Mouse (Mus musculus) midbrain, embryonic 15.5 days (tissue): ENCODE results near the gene Kcnj6. TPM values are rescaled to one million over a fixed set of nuclear protein-coding genes. Genes with fewer than 3 reads are reported as not detected.

Source experiments
- ATAC-seq: fragments of 200-750 bp; cut with Nextera tagmentation; replicated peaks from 2 replicates; pipeline ENCODE4 v1.8.0; 2017; ENCODE audit warnings: moderate TSS enrichment
- H3K27ac ChIP-seq: fragments of 300-500 bp; sonication (generic); 2 replicates; pipeline ENCODE4 v1.5.1; 2015; ENCODE audit warnings: mild to moderate bottlenecking, inconsistent platforms
- H3K27me3 ChIP-seq: fragments of 300-500 bp; sonication (generic); replicated peaks from 2 replicates; pipeline ENCODE4 v1.6.1; 2015; ENCODE audit warnings: inconsistent platforms
- H3K36me3 ChIP-seq: fragments of 300-500 bp; sonication (generic); replicated peaks from 2 replicates; pipeline ENCODE4 v1.6.1; 2015; ENCODE audit warnings: inconsistent platforms
- H3K4me1 ChIP-seq: fragments of 300-500 bp; sonication (generic); 2 replicates; pipeline ENCODE4 v1.6.1; 2015; ENCODE audit warnings: inconsistent platforms
- H3K4me2 ChIP-seq: fragments of 300-500 bp; sonication (generic); 2 replicates; pipeline ENCODE4 v1.6.1; 2015; ENCODE audit warnings: inconsistent platforms, mild to moderate bottlenecking, moderate library complexity
- H3K4me3 ChIP-seq: fragments of 300-500 bp; sonication (generic); 2 replicates; pipeline ENCODE4 v1.5.1; 2015; ENCODE audit warnings: mild to moderate bottlenecking, inconsistent platforms
- H3K9ac ChIP-seq: fragments of 300-500 bp; sonication (generic); 2 replicates; pipeline ENCODE4 v1.6.1; 2015; ENCODE audit warnings: mild to moderate bottlenecking, inconsistent platforms
- H3K9me3 ChIP-seq: fragments of 300-500 bp; sonication (generic); 2 replicates; pipeline ENCODE4 v1.6.1; 2016; ENCODE audit warnings: inconsistent platforms
- WGBS: fragments of 180-500 bp; shearing (Covaris S2); methylation state at CpG from one replicate; pipeline ENCODE4 v1.1.7; 2015; ENCODE audit warnings: mixed read lengths; 5-methylcytosine and 5-hydroxymethylcytosine counted together
- polyA plus RNA-seq: library from polyadenylated mRNA; unstranded; fragments of >200 nt; fragmentation: Nextera tagmentation; extraction: Ambion mirVana; gene quantifications from 2 replicates; pipeline ENCODE4 v1.2.1, GENCODE M21; 2015

Kcnj6 gene
- polyA plus RNA-seq, 1 experiment from 2014 or later = 6.8 TPM

DNA sequence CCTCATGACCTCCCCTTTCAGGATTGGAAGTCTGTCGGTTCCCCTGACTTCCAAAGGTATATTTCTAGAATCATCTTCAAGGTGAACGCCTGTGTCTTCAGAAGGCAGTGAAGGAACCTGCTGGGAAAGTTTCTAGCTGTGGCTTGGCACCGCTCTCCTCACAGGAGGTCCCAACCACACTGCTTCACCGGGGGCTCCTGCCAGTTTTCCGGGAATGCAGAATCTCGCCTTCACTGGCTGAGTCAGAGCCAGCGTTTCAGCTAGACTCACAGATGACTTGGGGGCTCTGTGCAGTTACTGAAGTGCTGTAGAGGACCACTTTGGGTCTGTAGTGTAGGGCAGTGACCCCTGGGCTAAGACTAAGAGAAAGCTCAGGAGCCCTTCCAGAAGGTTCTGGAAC, 208.8 kb downstream of the Kcnj6 start:
- H3K9me3 ChIP-seq = no peaks in the 10 kb centered on the region
- ATAC-seq = no peak
- no peak overlapping the region for H3K9ac ChIP-seq
- no peaks in the 10 kb centered on the region for H3K27me3 ChIP-seq
- no peak overlapping the region for H3K4me2 ChIP-seq
- H3K4me1 ChIP-seq = no peaks in the 10 kb centered on the region
- 85% methylated on average over 7 of the region's 7 CpGs for WGBS
- H3K4me3 ChIP-seq = no peak overlapping the region
- H3K36me3 ChIP-seq = no peaks in the 10 kb centered on the region
- H3K27ac ChIP-seq = no peak overlapping the region

DNA sequence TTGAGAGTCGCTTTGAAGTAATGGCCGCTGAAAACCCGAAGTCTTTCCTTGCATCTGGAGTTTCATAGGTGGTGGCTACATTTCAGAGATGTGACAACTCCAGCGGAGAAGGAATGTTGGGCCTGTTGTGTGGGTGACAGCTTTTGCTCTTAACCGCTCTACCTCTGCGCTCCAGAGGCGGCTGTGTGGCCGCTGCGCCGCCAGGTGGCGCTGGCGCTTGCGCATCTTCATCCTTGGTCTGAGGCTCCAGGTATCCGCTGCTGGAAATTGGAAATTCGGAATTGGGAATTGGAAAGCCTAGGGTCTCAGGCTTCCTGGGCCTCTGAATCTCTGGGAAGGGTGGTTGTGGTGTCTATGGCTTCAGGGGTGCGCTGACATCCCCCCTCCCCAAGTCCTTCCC, 209.3 kb downstream of the Kcnj6 start:
- no peaks in the 10 kb centered on the region for H3K9me3 ChIP-seq
- no peaks in the 10 kb centered on the region for H3K4me1 ChIP-seq
- H3K4me3 ChIP-seq = no peak overlapping the region
- no peak overlapping the region for H3K9ac ChIP-seq
- no peak overlapping the region for H3K4me2 ChIP-seq
- WGBS = 4% methylated on average over 16 of the region's 16 CpGs
- H3K27ac ChIP-seq = no peak overlapping the region
- H3K36me3 ChIP-seq = no peaks in the 10 kb centered on the region
- no peaks in the 10 kb centered on the region for H3K27me3 ChIP-seq
- ATAC-seq = peak; percentile 70; the same call in 1 of the 2 replicates

DNA sequence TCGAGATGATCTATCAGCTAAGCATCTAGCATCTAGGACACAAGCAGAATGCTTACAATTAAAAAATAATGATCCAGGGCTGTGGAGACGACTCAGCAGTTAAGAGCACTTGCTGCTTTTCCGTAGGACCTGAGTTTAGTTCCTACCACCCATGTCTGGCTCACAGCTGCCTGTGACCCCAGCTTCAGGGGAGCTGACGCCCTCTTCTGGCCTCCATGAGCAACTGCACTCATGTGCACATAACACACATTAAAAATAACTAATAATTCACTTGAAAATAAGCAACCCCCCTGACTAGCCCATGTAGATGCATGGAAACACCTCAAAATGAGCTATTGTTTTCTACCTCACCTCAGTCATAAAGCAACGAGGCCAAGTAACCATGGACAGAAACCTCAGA, 211.6 kb downstream of the Kcnj6 start:
- ATAC-seq = no peak
- H3K27me3 ChIP-seq = no peaks in the 10 kb centered on the region
- peaks cover 3% of the 10 kb centered on the region; the same call in 1 of the 2 replicates for H3K4me1 ChIP-seq
- H3K4me2 ChIP-seq = no peak overlapping the region
- H3K4me3 ChIP-seq = no peak overlapping the region
- no peaks in the 10 kb centered on the region for H3K9me3 ChIP-seq
- WGBS = 81% methylated on average over 5 of the region's 5 CpGs
- no peaks in the 10 kb centered on the region for H3K36me3 ChIP-seq
- H3K27ac ChIP-seq = no peak overlapping the region
- no peak overlapping the region for H3K9ac ChIP-seq

DNA sequence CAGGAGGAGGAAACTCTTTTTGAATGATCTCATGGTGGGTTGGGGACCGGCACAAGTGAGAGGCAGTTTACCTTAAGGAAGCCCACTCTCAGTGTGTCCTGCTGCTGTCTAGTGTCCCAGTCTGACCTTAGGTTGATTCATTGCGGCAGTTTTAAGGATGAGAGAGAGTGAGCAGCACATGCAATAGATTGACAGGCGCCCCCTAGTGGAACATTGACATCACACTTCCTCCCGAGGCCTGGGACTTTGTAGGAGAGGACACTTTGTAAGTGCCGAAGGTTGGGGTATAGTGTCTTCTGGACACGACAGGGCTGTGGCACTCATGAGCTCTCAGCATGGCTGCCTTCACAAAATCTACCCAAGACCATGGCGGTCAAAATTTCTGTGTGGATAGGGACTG, 213.8 kb downstream of the Kcnj6 start:
- Histone ChIP-seq H3K4me2 (no peak overlapping the region), H3K9me3 (no peaks in the 10 kb centered on the region), H3K27ac (no peak overlapping the region), H3K4me1 (peaks cover 3% of the 10 kb centered on the region; the same call in 1 of the 2 replicates), H3K4me3 (no peak overlapping the region), H3K36me3 (no peaks in the 10 kb centered on the region), H3K9ac (no peak overlapping the region), H3K27me3 (no peaks in the 10 kb centered on the region)
- no peak for ATAC-seq
- WGBS = 59% methylated on average over 7 of the region's 7 CpGs

DNA sequence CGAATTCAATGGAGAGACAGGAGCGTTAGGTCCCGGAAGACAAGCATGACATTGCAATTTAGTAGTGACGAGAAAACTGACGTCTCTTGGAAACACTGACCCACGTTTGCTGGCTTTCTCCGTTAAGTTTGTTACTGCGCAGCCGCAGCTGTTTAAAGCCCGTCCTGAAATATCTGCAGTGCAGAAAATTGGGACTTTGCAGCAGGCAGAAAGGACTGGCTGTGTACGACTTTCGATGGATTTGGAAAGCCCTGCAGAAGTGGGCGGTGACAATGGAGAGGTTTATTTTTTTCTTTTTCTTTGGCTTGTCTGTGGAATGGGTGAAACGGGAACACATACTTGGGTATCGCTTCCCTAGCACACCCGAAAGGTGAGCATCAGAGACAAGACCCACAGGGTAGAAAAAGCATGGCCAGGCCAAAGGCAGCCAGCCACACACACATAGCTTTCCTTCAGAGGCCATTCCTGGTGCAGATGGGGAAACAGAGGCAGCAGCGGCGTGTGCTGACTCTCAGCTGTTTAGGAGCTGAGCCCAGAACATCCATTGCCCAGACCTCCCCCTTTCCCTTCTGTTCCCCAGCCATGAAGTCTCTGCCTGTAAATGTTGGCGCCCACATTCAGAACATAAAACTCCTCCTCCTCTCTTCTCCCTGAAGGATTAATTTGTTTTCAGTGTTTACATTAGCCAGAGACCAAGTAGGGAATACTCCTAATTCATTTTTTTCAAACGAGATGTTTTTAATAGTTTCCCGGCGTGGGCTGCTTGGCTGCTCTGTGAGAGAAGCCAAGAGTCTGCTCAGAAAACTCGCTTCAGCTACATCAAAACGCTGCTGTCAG, 215.2 kb downstream of the Kcnj6 start:
- no peak for ATAC-seq
- WGBS = 58% methylated on average over 24 of the region's 24 CpGs
- no peaks in the 10 kb centered on the region for H3K36me3 ChIP-seq
- no peaks in the 10 kb centered on the region for H3K9me3 ChIP-seq
- H3K4me2 ChIP-seq = peak overlapping the region; percentile 32
- peaks cover 3% of the 10 kb centered on the region; the same call in 1 of the 2 replicates for H3K4me1 ChIP-seq
- no peak overlapping the region for H3K4me3 ChIP-seq
- H3K9ac ChIP-seq = no peak overlapping the region
- H3K27me3 ChIP-seq = no peaks in the 10 kb centered on the region
- no peak overlapping the region for H3K27ac ChIP-seq

DNA sequence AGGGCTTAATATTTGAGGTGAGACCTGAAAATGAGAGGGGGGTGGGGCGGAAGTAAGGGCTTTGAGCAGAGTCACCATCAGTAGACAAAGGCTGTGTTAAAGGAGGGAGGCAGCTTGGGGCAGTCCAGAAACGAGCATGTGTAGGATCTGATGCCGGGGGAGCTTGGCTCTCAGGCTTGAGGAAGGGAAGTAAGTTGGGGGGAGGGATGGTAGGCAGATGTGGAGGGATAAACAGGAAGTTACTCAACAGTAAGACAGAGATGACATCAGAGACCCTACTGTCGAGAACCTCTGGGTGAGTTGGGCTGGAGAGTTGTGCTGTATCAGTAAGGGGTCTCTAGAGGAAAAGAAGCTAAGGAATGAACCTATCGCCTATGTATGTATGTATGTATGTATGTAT, 223.6 kb downstream of the Kcnj6 start:
- H3K4me3 ChIP-seq = no peak overlapping the region
- no peak overlapping the region for H3K4me2 ChIP-seq
- H3K36me3 ChIP-seq = no peaks in the 10 kb centered on the region
- no peaks in the 10 kb centered on the region for H3K9me3 ChIP-seq
- no peak overlapping the region for H3K27ac ChIP-seq
- H3K4me1 ChIP-seq = no peaks in the 10 kb centered on the region
- no peaks in the 10 kb centered on the region for H3K27me3 ChIP-seq
- H3K9ac ChIP-seq = no peak overlapping the region
- WGBS = 89% methylated on average over 5 of the region's 5 CpGs
- ATAC-seq = no peak

DNA sequence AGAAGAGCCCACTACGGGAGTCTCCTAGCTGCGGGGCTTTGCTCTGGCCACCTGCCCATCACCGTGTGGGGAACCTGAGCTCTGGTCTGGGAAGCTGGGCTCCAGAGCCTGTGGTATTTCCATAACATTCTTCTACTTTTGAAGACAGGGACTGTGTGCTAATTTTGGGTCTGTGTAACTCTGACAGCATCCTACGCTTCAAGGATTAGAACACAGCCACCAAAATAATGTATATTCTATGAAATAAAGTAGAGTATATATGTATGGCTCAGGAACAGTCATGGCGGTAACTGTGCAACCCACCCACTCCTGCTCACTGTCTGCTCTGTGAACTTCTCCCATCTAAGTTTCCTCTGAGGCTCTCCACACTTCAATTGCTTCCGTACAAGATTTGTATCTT, 229.9 kb downstream of the Kcnj6 start:
- no peaks in the 10 kb centered on the region for H3K9me3 ChIP-seq
- H3K27ac ChIP-seq = no peak overlapping the region
- no peaks in the 10 kb centered on the region for H3K36me3 ChIP-seq
- no peak overlapping the region for H3K9ac ChIP-seq
- H3K27me3 ChIP-seq = no peaks in the 10 kb centered on the region
- WGBS = 89% methylated on average over 6 of the region's 6 CpGs
- no peak for ATAC-seq
- H3K4me1 ChIP-seq = peaks cover 10% of the 10 kb centered on the region; the same call in 1 of the 2 replicates
- no peak overlapping the region for H3K4me3 ChIP-seq
- H3K4me2 ChIP-seq = no peak overlapping the region

DNA sequence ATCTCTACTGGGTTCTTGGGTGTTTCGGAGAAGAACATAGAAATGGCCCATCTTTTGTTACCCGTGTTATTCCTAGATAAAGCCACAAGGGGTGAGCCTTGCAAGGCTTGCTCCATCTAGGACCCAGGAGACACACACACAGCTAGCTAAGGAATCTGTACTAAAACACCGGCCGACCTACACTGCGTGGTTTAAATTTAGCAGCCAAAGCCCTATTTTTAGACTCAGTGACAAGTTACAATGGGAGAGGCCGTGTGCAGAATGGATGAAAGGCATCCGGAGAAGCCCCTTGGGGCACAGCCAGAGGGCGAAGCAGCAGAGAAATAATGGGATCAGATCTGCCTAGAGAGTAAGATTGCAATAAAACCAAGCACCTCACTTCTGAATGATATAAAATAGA, 232.4 kb downstream of the Kcnj6 start:
- Histone ChIP-seq H3K27me3 (no peaks in the 10 kb centered on the region), H3K27ac (peak overlapping the region; percentile 38), H3K9ac (no peak overlapping the region), H3K4me1 (peaks cover 10% of the 10 kb centered on the region; the same call in 1 of the 2 replicates), H3K36me3 (no peaks in the 10 kb centered on the region), H3K4me3 (no peak overlapping the region), H3K9me3 (no peaks in the 10 kb centered on the region), H3K4me2 (0 out of 2 replicates have a peak overlapping the region, but pooled peaks have one; percentile 10)
- 20% methylated on average over 8 of the region's 8 CpGs for WGBS
- ATAC-seq = peak; percentile 70; the same call in 1 of the 2 replicates

DNA sequence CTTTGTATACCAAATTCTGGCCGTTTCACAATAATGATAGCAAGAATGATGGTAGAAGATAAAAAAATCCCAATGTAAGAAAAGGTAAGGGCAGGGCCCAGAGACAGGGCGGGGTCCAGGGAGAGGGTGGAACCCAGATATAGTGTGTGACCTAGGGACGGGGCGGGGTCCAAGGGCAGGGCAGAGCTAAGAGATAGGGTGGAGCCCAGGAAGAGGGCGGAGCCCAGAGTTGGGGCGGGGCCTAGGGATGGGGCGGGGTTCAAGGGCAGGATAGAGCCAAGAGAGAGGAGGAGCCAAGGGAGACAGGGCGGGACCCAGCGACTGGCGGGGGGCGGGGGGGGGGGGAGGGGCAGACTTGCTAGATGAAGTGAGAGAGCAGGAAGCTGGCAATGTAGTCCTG, 236.8 kb downstream of the Kcnj6 start:
- no peak overlapping the region for H3K9ac ChIP-seq
- H3K27ac ChIP-seq = no peak overlapping the region
- WGBS = 41% methylated on average over 11 of the region's 11 CpGs
- H3K4me2 ChIP-seq = no peak overlapping the region
- no peaks in the 10 kb centered on the region for H3K27me3 ChIP-seq
- no peak overlapping the region for H3K4me3 ChIP-seq
- no peaks in the 10 kb centered on the region for H3K36me3 ChIP-seq
- ATAC-seq = no peak
- H3K9me3 ChIP-seq = no peaks in the 10 kb centered on the region
- H3K4me1 ChIP-seq = peaks cover 9% of the 10 kb centered on the region; the same call in 1 of the 2 replicates

DNA sequence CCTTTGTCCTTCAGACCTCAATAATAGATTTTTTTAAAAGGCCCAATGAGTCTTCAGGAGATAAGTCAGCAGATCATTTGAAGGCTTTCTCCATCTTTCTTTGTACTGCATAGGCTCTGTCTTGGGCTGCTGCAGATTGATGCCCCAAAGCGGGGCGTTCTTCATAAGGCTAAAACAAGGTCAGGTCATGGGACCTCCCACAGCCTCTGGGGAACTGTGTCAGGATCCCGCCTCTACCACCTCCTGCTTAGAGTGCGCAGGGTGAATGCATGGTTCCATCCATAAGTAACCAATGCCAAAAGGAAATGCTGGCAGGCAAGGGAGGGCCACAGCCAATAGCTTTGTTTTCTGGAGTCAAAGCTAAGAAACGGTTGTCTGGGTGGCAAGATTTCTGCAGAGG, 237.7 kb downstream of the Kcnj6 start:
- Histone ChIP-seq H3K9me3 (no peaks in the 10 kb centered on the region), H3K27me3 (no peaks in the 10 kb centered on the region), H3K4me1 (no peaks in the 10 kb centered on the region), H3K36me3 (no peaks in the 10 kb centered on the region), H3K27ac (no peak overlapping the region), H3K4me2 (no peak overlapping the region), H3K4me3 (no peak overlapping the region), H3K9ac (no peak overlapping the region)
- no peak for ATAC-seq
- 59% methylated on average over 5 of the region's 5 CpGs for WGBS

DNA sequence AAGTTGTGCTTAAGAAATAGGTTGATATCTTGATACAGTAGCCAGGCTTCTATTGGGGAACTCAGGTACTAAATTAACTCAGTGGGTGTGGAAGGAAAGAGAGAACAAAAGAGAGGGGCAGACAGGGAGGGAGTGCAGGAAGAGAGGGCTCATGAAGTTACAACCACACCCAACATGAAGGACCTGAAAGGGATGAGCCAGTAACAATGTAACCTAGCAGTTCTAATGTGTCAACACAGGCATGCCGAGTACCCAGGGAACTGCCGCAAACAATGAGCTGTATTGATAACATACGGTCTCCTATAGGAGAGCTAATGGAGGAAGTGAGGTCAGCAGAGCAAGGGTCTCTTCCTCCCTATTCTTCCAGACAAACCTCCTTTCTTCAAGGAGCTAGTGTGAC, 238.9 kb downstream of the Kcnj6 start:
- Histone ChIP-seq H3K4me3 (no peak overlapping the region), H3K9me3 (no peaks in the 10 kb centered on the region), H3K27ac (no peak overlapping the region), H3K9ac (no peak overlapping the region), H3K36me3 (no peaks in the 10 kb centered on the region), H3K4me1 (peaks cover 4% of the 10 kb centered on the region; the same call in 1 of the 2 replicates), H3K4me2 (no peak overlapping the region), H3K27me3 (no peaks in the 10 kb centered on the region)
- 68% methylated on average over 3 of the region's 3 CpGs for WGBS
- no peak for ATAC-seq

DNA sequence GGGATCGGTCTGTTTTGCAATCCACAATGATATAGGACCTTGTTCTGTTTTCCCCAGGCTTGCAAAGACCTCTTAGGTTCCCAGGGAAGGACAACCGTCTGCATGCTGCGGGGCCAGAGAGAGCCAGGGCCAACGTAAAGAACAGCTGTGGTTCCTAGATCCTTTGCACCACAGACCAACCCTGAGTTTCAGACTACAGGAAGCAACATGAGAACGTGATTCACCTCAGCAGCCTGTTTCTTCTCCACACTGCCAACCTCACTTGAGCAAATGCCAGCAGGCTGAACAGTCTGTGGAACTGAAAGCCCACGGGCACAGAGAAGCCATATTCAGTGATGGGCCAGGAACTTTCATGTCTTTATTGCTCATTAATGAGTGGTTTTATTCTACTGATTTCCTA, 241.1 kb downstream of the Kcnj6 start:
- Histone ChIP-seq H3K36me3 (no peaks in the 10 kb centered on the region), H3K4me1 (peaks cover 6% of the 10 kb centered on the region; the same call in 1 of the 2 replicates), H3K4me3 (no peak overlapping the region), H3K9ac (no peak overlapping the region), H3K27ac (no peak overlapping the region), H3K9me3 (no peaks in the 10 kb centered on the region), H3K27me3 (no peaks in the 10 kb centered on the region), H3K4me2 (no peak overlapping the region)
- 75% methylated on average over 6 of the region's 6 CpGs for WGBS
- ATAC-seq = no peak

DNA sequence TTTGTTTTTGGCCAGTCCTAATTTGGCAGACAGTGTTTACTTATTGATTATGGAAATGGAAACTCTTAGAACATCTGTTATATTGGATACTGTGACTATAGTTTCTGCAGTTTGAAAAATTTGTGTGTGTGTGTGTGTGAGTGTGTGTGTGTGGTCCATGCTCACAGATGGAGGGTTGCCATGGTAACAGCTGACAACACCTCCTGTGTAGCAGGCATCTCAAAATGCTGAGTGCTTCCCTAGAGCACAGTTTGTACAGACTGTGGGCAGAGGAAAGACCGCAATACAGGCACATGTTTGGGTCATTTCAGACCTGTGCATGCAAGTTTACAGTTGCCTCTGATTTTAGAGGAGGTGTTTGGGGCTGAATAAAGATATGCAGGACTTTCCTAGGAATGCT, 244.0 kb downstream of the Kcnj6 start:
- no peaks in the 10 kb centered on the region for H3K27me3 ChIP-seq
- H3K9me3 ChIP-seq = no peaks in the 10 kb centered on the region
- WGBS = 65% methylated on average over 1 of the region's 1 CpGs
- ATAC-seq = 0 out of 2 replicates have a peak, but pooled peaks have one; percentile 33
- no peak overlapping the region for H3K4me2 ChIP-seq
- peaks cover 8% of the 10 kb centered on the region; the same call in 1 of the 2 replicates for H3K4me1 ChIP-seq
- H3K9ac ChIP-seq = no peak overlapping the region
- H3K27ac ChIP-seq = no peak overlapping the region
- no peak overlapping the region for H3K4me3 ChIP-seq
- no peaks in the 10 kb centered on the region for H3K36me3 ChIP-seq
